Mouse (Mus musculus): ENCODE data around the gene Tmem170b.

The Tmem170b gene

DNA sequence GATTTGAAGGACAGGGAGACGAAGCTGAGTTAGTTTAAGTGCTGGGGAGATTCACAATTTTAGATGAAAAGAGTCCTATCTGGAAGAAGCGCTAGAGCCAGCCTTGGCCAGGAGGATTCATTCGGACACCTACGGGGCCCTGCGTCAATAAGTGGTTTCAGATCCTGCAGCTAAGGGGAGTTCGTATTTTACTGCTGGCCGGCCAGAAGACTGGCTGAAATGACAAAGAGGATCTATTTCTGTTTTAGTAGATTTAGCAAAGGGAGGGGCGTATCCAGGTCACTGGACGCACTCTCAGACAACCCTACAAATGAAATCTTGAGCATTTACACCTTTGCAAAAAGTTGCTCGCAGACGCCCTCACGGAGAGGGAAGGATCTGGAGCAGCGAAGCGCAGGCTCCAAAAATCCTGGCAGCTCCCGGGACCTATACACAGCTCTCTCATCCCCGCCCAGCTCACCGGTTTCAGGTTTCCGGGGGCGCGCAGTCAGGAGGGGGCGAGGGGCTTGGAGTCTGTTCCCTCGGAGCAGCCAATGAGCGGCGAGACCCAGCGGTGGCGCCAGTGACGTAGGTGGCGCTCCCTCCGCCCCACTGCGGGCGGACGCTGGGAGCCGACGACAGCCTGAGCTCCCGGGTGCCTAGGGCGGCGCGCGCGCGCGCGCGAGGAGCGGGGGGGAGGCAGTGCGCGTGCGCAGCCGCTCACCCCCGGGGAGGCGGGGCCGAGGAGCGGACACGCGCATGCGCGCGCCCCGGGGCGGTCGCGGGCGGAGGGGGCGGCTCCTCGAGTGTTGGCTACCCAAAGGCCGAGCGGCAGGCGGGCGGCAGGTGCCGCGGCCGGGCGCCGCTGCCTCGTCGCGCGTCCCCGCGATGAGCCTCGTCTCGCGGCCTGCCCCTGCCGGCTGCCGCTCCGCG is at the start of gene Tmem170b:
Gene Tmem170b (plus strand): TSS at position 809 of the 912 bp plus-strand sequence.
- peak; percentile 97 for DNase-seq (ENCODE audit: low spot score)

DNA sequence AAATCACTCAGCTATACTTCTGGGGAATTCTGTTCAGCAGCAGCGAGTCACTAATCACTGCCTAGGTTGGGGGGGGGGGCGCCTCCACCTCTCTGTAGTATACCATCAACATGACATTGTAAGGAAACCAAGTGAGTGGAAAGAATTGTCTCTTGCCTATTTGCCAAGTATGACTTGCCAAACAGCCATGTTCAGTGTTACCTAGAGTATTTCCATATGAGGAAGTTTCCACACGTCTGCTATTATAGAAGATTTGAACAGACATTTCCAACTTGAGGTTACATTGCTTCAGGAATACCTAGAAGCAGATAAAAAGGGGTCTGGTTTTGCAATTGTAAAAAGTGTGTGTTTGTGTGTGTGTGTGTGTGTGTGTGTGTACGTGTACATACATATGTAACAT is 44.7 kb upstream of the Tmem170b start:
- DNase-seq (ENCODE audit: low spot score) = no peak

DNA sequence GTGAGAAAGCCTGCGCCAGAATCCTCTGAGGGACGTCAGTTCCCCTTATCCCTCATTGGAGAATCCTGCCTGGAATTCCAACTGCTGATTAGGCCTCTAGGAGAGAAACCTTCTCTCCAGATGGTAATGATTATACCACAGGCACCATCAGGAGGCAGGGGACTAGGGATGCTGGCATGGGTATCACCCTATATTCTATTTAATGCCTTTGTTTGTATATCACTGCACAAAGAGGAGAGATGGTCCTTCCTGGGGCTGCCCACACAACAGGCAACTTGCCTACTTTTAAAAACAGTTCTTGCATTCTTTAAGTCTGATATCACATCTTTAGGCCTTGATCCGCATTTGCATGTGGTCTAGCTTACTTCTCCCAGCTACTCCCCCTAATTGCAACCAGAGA is 37.3 kb upstream of the Tmem170b start:
- DNase-seq (ENCODE audit: low spot score) = no peak

DNA sequence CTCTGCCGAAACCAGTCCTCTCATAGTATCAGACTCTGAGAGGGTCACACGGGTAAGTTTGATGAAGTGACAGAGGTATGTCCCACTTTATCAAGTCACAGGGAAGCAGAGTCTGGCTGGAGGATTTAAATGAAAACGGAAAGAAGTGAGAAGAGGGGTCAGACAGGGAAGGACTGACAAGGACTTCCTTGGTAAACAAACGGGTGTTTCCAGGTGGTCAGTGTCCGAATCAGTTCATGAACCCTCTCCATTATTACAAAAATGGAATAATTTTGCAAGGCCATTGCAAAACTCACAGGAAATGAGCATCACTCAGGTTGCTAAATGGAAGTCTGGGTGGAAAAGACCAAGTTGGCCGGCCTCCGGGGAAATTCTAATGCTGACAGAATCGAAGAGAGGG is 36.8 kb upstream of the Tmem170b start:
- no peak for DNase-seq (ENCODE audit: low spot score)

DNA sequence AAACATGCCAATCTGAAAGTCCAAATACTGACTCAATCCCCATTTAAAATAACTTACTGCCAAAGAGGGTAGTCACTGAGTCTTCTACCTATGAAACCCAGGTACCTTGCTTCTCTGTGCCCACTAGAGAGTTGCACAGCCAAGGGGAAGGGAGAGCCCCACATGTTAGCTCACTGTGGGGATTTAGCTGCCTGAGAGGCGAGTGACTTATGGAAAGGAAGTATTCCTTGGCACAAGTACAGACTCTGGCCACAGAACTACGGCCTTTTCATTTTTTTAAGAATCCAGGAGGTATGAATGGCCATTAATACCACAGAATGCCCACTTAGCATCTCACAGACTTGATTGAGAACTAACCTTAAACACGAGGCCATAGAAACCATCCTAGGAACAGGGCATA is 35.9 kb upstream of the Tmem170b start:
- no peak for DNase-seq (ENCODE audit: low spot score)

DNA sequence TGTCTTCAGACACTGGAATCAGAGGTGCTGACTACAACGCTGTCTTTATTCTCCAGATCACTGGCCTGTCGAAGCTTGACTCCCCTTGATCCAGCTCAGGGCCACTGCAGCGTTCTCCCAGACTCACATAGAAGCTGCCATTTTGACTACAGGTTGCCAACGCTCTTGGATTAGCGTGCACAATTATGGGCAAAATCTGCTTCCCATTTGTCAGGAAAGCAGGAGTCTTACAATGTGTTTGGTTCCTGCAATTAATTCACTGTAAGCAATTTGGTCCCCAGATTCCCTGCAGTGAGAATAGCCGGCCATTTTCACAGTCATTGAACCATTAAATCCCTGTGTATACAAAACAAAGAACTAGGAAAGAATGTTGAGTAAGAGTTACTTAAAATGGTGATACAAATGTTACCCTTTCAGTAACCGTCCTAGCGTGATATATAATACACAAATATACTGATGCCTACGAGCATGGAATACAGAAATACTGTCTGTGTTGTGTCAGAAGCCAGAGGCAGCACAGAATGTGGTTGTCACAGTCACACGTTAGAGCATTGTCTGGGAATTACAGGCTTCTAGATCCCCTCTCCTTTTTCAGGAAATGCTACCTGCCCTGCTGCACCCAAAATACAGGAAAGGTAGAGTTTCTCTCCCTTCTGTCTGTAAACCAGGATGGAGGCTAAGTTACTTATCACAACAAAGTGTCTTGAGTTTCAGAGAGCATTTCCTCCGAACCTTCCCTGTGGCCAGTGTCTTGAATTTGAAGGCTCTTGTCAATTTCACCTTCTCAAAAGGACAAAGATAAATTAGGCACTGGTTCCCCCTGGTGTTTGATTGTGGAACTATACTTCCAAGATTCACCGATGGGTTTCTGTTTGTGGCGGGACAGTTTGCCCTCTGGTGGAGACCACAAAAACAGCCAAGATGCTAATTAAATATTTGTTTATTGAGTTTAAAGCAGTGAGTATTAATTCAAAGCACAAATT is 34.0 kb upstream of the Tmem170b start:
- DNase-seq (ENCODE audit: low spot score) = peak; percentile 78

DNA sequence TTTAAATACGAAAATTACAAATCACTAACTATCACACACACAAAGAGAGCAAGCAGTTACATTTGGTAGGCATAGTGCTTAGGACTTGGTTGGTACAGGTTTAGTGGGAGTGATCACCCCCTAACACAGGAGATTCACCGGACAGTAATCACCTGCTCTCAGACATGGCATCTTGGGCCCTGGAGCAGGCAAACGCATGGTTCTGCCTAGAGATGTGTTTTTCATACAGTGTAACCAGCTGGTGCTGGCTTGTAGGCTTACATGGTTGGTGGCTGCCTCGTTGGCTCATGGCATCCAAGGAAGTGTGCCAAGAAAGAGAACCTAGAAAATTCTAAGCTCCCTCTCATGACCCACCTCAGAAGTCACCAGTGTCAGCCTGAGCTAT is 33.4 kb upstream of the Tmem170b start:
- DNase-seq (ENCODE audit: low spot score) = no peak

DNA sequence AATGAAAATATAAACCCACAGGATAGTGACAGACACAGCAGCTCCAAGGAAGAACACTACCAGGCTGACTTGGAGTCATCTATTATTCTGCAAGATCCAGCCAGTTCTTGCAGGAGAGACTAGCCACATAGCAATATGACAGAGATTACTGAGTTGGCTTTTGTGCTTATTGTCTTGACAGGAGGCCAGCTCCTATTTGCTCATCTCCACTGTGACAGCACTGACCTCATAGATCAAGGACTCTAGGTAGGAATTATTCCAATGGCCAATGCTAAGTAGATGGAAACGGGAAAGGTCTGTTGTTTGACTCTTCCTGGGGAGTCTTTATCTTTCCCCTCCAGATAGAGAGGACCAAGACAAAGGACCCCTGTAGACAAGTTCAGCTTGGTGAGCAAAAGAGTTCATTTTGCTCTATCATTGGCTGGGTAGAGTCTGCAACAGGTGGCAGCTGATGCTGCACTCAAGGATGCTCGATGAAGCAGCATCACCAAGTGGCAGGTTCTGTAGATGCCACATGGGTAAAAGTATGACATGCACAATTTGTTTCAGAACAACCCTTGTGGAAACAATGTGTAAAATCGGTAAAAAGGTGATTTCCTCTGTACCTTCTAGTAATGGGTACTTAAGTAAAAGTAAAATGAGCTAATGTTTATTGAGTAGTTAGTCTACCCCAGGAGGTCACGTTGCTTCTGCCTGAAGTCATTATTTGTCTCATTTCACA is 32.4 kb upstream of the Tmem170b start:
- DNase-seq (ENCODE audit: low spot score) = no peak

DNA sequence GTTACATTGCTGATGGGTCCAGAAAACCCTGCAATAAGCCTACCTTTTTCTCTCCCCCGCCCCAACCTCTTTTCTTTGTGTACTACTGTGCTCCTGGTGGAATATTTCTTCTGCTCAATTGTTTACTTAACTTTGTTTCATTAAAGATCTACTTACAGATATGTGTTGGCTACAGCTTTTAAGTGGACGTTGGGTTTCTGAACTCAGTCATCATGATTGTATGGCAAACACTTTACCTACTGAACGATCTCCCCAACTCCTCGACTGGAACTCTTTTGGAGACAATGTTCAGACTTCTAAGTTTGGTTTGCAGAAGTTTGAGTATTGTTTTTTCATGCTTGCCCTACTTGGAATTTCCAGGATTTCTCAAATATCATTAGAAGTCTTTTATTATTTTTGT is 24.6 kb upstream of the Tmem170b start:
- no peak for DNase-seq (ENCODE audit: low spot score)

DNA sequence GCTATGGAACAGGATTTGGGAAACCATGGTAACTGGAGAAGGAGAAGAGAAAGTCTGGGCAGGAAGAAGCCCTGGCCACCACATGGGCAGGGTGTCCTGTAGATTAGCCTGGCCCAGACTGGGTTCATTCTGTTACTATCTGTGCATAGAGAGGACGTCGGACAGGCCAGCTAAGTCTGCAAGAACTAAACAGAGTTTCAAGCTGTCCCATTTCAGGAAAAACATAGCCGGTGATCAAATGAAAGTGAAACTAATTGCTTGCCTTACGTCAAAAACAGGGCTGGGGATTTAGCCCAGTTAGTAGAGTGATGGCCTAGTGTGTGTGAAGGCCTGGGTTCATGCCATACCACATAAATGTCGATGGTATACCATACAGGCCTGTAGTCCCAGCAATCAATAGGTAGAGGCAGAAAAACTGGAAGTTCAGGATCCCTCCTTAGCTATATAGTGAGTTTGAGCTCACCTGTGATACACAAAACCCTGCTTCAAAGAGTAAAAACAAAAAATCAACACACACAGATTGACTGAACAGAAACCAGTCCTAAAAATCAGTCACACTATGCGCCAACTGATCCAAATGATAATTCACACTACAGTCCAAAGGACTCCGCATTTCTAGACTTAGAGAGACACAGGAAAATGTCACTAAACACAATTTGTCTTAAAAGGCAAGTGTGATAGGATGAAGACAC is 21.9 kb upstream of the Tmem170b start:
- DNase-seq (ENCODE audit: low spot score) = no peak

DNA sequence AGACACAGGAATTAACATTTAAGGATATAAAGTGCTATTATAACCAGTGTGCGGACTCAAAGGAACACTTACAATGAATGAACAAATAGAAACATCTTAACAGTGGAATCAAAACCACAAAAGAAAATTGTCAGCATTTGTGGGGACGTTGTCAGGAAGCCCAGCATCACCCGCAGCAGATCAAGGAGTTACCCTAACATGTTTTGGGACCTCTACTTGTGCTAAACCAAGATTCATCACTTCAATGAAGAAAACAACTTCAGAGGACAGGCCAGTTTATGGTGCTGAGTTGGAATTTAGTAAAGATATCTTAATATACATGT is 21.4 kb upstream of the Tmem170b start:
- no peak for DNase-seq (ENCODE audit: low spot score)

DNA sequence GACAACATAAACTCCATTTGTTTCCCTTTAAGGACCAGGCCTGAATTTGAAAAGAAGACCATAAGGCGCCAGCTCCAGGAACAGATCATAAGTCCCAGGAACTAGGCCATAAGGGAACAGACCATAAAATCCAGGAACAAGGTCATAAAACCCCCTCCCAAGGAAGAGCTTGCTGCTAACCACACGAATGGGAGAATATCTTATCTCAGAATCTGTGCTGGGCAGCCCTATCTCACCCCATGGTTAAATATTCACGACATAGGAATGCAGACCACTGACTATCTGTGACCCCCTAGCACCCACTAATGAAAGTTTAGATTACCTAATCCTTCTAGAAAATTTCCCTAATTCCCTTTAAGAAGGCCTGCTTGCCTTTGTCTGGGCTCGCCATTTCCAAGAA is 20.8 kb upstream of the Tmem170b start:
- DNase-seq (ENCODE audit: low spot score) = no peak

DNA sequence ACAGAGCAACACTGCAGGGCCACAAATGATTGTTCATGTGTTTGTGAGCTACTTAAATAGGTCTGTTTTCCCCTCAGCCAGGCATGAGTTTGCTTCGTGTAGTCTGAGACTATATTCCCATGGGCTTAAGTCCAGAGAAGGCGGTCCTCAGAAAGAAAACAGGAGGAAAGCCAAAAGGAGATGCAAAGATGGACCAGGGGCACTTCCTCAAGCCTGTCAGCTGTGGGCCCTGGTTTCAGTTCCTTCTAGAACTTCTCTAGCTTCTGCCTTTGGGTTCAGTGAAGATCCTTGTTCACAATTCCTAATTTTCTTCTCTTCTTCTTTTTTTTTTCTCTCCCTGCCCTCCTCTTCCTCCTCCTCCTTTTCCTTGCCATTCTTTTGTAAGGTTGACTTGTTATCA is 9.0 kb upstream of the Tmem170b start:
- no peak for DNase-seq (ENCODE audit: low spot score)

DNA sequence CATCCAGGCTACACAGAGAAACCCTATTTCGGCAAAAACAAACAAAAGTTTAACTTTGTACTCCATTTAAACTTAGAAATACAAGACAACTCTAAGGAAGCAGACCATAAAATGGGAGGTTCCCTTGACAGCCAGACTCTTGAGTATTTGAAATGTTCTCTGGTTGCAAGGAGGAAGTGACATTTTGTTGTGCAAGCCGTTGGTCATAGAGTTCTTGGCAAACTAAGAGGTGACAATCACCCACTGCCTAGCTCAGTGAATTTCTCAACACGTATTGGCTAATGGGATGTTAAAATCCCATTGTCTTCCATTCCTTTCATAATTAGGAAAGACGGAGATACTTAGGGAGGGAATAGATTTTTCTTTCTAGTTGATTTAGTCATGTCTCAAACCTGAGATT is 5.7 kb upstream of the Tmem170b start:
- no peak for DNase-seq (ENCODE audit: low spot score)

DNA sequence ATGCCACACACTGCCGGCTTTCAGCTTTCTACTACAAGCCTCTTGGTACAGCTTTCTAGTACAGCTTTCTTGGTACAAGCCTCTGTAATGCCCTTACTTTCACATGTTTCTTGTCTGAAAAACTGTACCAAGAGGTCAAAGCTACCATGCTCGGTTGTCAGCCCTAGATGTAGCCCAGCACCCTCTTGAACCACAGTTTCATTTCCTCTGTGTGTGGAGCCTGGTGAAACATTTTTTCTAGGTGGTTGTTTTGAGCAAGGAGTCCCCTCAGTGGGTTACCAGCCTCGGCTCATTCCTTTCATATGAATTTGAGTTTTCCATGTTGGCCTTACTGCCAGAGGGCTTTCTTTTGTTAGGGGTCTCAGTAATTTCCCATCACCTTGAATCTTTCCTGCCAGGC is 4.7 kb upstream of the Tmem170b start:
- DNase-seq (ENCODE audit: low spot score) = no peak

DNA sequence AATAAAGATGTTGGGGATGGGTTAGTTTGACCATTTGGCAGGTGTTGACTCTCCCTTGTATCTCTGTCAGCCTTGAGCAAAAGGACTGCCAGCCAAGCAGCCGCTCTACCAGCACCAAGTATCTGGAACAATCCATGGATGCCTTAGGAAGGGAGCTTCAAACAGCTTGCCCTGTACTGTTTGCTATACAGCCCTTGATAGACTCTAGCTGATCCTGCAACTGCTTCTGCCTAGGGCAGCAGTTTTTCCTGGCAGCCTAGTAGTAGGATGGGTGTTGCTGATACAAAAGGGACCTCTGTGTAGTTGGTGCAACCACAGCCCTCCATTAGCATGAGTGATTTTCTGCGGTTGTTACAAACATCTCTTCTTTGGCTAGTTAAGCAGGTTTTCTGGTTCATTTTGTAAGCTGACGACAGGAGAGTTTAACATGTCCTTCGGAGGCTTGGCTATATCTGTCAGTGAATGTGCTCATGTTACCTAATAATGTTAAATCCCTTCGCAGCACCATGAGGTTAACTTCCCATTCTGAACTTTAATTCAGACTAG is 1.7 kb upstream of the Tmem170b start:
- no peak for DNase-seq (ENCODE audit: low spot score)

DNA sequence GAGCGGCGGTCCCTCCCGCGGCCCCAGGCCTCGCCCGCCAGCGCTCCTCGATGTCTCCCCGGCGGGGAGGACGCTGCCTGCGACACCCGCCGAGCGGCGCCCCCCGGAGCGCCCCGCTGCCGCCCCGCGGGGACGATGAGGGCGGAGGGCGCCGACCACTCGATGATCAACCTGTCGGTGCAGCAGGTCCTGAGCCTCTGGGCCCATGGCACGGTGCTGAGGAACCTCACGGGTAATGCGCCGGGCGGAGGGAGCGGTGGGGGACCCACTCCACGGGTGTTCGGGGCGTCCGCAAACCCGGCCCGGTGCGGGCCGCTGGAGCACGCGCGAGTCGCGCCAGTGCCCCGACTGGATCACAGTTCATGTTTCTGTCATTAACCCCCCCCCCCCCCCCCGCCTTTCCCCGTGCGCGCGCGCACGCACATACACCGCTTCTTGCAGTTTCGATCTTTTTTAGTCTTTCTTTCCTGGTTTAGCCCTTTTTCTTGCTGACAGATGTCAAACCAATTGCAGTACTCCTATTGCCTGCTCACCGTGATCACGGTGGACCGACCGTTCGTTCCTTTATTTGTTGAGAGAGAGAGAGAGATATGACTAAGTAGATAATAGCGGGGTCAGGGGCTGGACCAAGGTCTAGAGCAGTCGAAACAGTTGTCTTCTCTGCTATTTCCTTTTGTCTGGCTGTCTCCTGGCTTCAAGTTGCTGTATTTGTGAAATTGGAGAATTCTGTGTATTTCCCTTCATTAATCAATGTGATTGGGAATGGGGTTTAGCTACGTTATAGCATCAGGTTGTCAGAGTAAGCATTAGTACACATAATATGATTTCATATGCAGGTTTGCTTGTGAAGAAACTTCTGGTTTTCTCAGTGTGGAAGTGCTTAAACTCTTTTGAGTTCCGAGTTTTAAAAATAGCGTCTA is 634 bp downstream of the Tmem170b start:
- DNase-seq (ENCODE audit: low spot score) = peak; percentile 75

DNA sequence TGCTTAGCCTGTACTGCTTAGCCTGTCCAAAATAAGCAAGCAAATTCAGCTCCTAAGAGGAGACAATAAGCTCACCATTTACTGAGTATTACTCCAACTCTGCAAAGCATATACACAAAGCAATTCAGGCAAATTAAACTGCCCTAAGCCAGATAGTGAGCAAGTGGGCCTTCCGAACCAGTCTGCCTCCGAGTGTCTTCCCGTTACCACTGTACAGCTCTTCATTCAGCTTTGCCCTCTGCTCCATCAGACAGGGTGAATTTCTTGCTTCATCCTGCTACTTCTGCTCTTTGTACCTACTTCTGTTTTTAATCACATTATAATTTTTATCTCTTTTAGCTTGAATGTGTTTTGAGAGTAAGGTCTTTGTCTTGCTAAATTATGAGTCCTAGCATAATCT is 1.9 kb downstream of the Tmem170b start:
- DNase-seq (ENCODE audit: low spot score) = no peak

DNA sequence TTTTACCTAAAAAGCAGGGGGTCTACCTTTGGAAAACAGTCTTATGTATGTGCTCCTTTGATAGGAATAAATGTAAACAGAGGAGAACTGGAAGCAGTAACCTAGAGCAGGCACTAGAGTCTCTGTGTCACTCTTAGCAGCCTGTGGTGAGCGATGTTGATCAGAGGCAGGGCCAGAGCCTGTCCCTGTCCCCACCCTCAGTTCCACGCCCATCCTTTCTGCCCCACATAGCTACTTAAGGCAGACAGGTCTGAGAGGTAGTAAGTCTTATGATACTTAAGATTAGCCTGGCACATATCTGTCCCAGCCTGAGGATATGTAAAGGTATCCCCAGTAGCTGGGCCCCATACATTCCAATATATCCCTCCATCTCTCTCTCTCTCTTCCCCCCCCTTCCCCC is 2.9 kb downstream of the Tmem170b start:
- no peak for DNase-seq (ENCODE audit: low spot score)

DNA sequence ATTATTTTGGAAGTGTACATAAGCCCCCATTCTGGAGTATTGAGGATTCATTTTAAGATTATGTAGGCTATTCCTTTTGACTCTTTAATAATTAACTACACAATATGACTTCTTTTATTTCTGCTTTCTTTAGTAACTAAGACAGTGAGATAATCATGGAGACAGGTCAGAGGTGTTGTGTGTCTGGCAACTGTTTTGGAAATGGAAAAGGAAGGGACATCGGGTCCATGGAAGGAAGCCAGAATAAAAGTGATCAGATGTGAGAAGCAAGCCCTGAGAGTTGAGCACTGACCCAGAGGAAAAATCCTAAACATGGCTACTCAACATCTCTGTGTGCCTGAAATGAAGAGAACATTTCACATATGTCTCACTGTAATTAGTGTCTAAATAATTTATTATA is 5.3 kb downstream of the Tmem170b start:
- DNase-seq (ENCODE audit: low spot score) = no peak

All from testis, postnatal 10 days (tissue).